Mouse (Mus musculus) lung, postnatal 0 days (tissue): ENCODE results near the gene Fermt2. TPM values are rescaled to one million over a fixed set of nuclear protein-coding genes. Genes with fewer than 3 reads are reported as not detected.

Source experiments
- ATAC-seq: fragments of 200-750 bp; cut with Nextera tagmentation; 2 replicates; pipeline ENCODE4 v1.8.0; 2017; ENCODE audit warnings: moderate library complexity
- DNase-seq: peaks from one replicate; pipeline ENCODE4 v3.0.0-alpha.2; 2016; ENCODE audit warnings: low spot score
- H3K27ac ChIP-seq: fragments of 300-500 bp; sonication (generic); 2 replicates; pipeline ENCODE4 v1.5.1; 2014; ENCODE audit warnings: antibody characterized with exemption, mild to moderate bottlenecking, low read length, mixed read lengths
- H3K27me3 ChIP-seq: fragments of 300-500 bp; sonication (generic); replicated peaks from 2 replicates; pipeline ENCODE4 v1.6.1; 2014; ENCODE audit warnings: low read length, mixed read lengths; ENCODE audit not compliant: insufficient read depth
- H3K36me3 ChIP-seq: fragments of 300-500 bp; sonication (generic); 2 replicates; pipeline ENCODE4 v1.6.1; 2014; ENCODE audit warnings: low read length, mixed read lengths; ENCODE audit not compliant: insufficient read depth
- H3K4me1 ChIP-seq: fragments of 300-500 bp; sonication (generic); 2 replicates; pipeline ENCODE4 v1.6.1; 2014; ENCODE audit warnings: antibody characterized with exemption, low read depth, low read length, mixed read lengths; ENCODE audit not compliant: insufficient read depth
- H3K4me2 ChIP-seq: fragments of 300-500 bp; sonication (generic); replicated peaks from 2 replicates; pipeline ENCODE4 v1.6.1; 2014; ENCODE audit warnings: low read depth, mild to moderate bottlenecking, low read length, moderate library complexity, mixed read lengths
- H3K4me3 ChIP-seq: fragments of 300-500 bp; sonication (generic); 2 replicates; pipeline ENCODE4 v1.5.1; 2014; ENCODE audit warnings: low read depth, low read length
- H3K9ac ChIP-seq: fragments of 300-500 bp; sonication (generic); replicated peaks from 2 replicates; pipeline ENCODE4 v1.6.1; 2014; ENCODE audit warnings: low read depth, mild to moderate bottlenecking
- H3K9me3 ChIP-seq: fragments of 300-500 bp; sonication (generic); 2 replicates; pipeline ENCODE4 v1.6.1; 2016; ENCODE audit warnings: low read length, mixed read lengths
- CTCF ChIP-seq: IDR thresholded peaks from 2 replicates; pipeline ENCODE4 v1.5.1; 2016; ENCODE audit warnings: antibody characterized with exemption, mild to moderate bottlenecking
- EP300 ChIP-seq: IDR thresholded peaks from 2 replicates; pipeline ENCODE4 v1.6.1; 2016; ENCODE audit warnings: antibody characterized with exemption, mild to moderate bottlenecking, control low read depth
- WGBS: fragments of 180-500 bp; shearing (Covaris S2); extraction: QIAGEN DNeasy Blood & Tissue Kit; methylation state at CpG from one replicate; pipeline ENCODE4 v1.1.7; 2014; 5-methylcytosine and 5-hydroxymethylcytosine counted together
- polyA plus RNA-seq: library from polyadenylated mRNA; unstranded; fragments of >200 nt; fragmentation: Nextera tagmentation; extraction: Ambion mirVana; gene quantifications from 2 replicates; pipeline ENCODE4 v1.2.1, GENCODE M21; 2015

Gene Fermt2
- polyA plus RNA-seq, 1 experiment from 2014 or later: 362 TPM

DNA sequence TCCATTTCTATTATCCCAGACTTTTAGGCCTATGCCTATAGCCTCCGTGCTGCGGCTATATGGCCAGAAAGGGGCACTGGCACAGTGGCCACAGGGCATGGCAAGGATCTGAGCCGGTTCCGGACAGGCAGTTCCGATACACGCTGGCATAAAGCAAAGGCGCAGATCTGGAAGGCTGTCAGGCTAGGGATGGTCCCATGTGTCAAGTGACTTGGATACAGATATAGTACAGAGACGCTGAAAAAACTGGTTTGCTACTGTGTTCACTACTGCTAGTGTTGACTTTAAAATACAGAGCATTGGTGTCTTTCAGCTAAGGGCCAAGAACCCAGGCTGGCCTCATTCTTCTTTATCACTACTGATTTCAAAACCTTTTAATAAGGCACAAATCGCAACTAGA lies 72.9 kb downstream of the Fermt2 start:
- peak overlapping the region; percentile 78 for H3K27ac ChIP-seq
- peaks cover 19% of the 10 kb centered on the region for H3K36me3 ChIP-seq

DNA sequence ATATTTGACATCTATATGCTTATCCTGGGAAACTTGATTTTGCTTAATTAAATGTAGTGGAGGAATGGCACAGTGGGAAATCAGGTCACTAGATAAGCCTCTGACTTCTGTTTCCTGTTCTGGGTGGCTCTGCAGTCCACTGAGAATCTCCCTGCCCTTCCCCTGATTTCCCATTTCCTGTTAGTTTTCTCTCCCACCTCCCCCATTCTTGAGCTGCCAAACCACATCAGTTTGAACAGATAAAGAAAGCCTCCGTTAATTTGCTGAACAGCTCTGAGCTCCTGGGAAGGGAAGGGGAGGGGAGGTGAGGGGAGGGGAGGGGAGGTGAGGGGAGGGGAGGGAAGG lies 73.4 kb downstream of the Fermt2 start:
- Histone ChIP-seq H3K9me3 (no peaks in the 10 kb centered on the region), H3K4me2 (no peak overlapping the region), H3K9ac (no peak overlapping the region), H3K27me3 (no peaks in the 10 kb centered on the region), H3K4me3 (no peak overlapping the region), H3K4me1 (peaks cover 18% of the 10 kb centered on the region), H3K36me3 (peaks cover 14% of the 10 kb centered on the region), H3K27ac (peak overlapping the region; percentile 73)
- 14% methylated on average over 1 of the region's 1 CpGs for WGBS
- DNase-seq: peak; percentile 76
- TF ChIP-seq CTCF (no peak), EP300 (no peak)
- peak; percentile 23 for ATAC-seq

More for the DNA sequence above, 72.9 kb downstream of the Fermt2 start:
- no peaks in the 10 kb centered on the region for H3K9me3 ChIP-seq
- H3K4me3 ChIP-seq: no peak overlapping the region
- H3K27me3 ChIP-seq: no peaks in the 10 kb centered on the region
- DNase-seq (no peak), ATAC-seq (no peak)
- H3K4me1 ChIP-seq: peaks cover 18% of the 10 kb centered on the region
- no peak for TF ChIP-seq EP300
- no peak for TF ChIP-seq CTCF
- no peak overlapping the region for H3K9ac ChIP-seq
- H3K4me2 ChIP-seq: no peak overlapping the region
- 78% methylated on average over 9 of the region's 9 CpGs for WGBS

DNA sequence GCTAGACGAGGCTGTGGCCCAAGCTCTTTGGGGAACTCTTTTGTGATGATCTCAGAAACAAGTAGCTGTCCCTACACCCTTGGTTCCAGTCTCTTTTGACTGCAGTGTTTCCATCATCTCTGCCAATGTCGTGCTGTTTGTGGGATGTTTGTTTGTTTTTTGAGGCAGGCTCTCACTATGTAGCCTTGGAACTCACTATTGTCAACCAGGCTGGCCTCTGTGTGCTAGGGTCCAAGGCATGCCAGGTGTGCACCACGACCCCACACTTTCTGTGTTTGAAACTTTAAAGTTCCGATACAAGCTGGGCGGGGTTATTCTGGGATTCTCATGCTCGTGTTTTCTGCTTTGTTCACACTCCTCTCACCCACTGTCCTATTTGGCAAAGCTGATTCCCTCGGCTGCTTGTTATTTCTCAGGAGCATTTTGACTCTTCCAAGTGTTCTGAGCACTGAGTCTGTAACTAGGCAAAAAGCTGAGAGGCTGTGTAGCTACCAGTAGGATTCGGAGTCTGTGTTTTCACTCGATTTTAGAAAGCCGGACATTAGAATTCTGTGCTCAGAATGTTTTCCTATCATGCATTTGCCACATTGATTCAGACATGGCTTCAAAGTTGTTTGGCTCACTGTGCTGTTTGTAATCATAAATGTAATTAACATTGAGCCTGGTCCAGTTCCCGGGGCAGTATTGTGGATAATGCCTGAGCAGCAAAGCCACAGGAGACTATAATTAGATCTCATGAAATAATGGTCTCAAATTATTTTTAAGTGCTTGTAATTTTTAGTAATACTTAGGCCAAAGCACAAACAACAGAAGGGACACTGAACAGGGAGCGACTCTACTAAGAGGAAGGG lies 74.0 kb downstream of the Fermt2 start:
- DNase-seq (no peak), ATAC-seq (no peak)

DNA sequence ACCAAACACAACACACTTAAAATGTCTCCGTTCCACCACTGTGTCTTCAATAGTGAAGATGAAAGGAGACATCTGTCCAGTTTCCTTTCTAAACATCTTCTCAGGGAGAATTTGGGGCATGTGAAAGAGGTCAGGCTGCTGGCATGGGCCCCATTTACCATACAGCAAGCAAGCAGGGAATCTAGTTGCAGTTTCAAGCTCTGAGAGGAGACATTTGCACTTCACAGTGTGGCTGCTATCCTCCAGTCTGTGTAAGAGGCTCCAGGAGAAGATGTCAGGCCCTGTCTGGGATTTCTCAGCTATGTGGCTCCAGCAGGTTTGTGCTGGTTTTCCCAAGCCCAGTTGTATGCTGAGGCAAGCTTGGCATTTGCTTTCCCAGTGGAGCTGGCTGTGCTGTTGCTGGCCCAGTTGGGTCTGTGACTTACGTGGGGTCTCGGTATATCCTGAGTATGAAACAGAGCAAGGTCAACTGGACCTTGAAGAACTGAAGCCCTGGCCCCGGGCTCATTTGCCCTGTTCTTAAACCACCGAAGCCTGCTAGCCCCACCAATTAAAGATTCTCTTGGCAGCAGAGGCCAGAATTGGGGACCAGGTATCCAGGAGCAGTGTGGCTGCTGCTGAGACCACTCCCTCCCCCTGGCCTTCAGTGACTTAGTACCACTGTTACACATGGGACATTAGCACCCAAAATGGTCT lies 76.2 kb downstream of the Fermt2 start:
- Histone ChIP-seq H3K9me3 (no peaks in the 10 kb centered on the region), H3K4me1 (peaks cover 18% of the 10 kb centered on the region), H3K36me3 (no peaks in the 10 kb centered on the region), H3K4me3 (no peak overlapping the region), H3K27ac (peak overlapping the region; percentile 82), H3K27me3 (no peaks in the 10 kb centered on the region), H3K4me2 (no peak overlapping the region), H3K9ac (no peak overlapping the region)
- ATAC-seq (peak; percentile 58), DNase-seq (peak; percentile 84)
- WGBS: 53% methylated on average over 5 of the region's 5 CpGs
- TF ChIP-seq EP300: peak; percentile 70
- no peak for TF ChIP-seq CTCF

More for the DNA sequence above, 74.0 kb downstream of the Fermt2 start:
- peaks cover 9% of the 10 kb centered on the region for H3K36me3 ChIP-seq
- peak overlapping the region; percentile 73 for H3K27ac ChIP-seq
- no peak overlapping the region for H3K4me2 ChIP-seq
- H3K27me3 ChIP-seq: no peaks in the 10 kb centered on the region
- H3K4me1 ChIP-seq: peaks cover 18% of the 10 kb centered on the region
- TF ChIP-seq CTCF (no peak), EP300 (no peak)
- 50% methylated on average over 12 of the region's 12 CpGs for WGBS
- no peak overlapping the region for H3K9ac ChIP-seq
- H3K9me3 ChIP-seq: no peaks in the 10 kb centered on the region
- H3K4me3 ChIP-seq: no peak overlapping the region

DNA sequence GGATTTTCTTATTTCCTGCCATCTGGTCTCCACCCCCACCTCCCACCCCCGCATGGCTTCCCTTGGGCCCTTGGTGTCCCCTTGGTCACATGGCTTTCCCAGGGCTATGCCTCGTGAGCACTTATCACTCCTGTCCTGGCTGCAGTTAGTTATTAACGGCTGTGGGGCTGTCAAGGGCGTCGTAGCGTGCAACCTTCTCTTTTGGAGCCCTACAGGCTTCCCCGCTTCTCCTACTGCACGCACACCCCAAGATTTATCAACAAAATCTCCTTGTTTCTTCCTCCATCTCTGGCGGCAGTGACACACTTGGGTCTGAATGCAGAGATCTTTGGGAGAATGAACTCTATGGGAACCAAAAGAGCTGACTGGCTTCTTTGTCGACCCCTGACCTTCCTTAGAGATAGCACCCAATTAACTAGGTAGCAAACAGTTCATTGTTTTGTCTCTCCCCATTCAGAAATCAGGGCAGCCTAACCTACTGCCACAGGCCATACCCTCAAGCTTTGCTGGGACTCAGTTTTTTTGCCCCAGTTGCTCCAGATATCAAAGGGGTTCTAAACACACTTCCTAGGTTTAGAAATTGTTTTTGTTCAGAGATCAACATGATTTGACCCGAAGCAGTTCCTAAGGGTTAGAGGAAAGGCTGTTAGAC lies 76.9 kb downstream of the Fermt2 start:
- no peaks in the 10 kb centered on the region for H3K27me3 ChIP-seq
- 10% methylated on average over 11 of the region's 11 CpGs for WGBS
- no peak overlapping the region for H3K4me3 ChIP-seq
- TF ChIP-seq CTCF (no peak), EP300 (no peak)
- H3K4me2 ChIP-seq: no peak overlapping the region
- no peak overlapping the region for H3K9ac ChIP-seq
- H3K4me1 ChIP-seq: peaks cover 18% of the 10 kb centered on the region
- H3K27ac ChIP-seq: peak overlapping the region; percentile 82
- DNase-seq (peak; percentile 56), ATAC-seq (peak; percentile 40)
- H3K36me3 ChIP-seq: no peaks in the 10 kb centered on the region
- H3K9me3 ChIP-seq: no peaks in the 10 kb centered on the region

DNA sequence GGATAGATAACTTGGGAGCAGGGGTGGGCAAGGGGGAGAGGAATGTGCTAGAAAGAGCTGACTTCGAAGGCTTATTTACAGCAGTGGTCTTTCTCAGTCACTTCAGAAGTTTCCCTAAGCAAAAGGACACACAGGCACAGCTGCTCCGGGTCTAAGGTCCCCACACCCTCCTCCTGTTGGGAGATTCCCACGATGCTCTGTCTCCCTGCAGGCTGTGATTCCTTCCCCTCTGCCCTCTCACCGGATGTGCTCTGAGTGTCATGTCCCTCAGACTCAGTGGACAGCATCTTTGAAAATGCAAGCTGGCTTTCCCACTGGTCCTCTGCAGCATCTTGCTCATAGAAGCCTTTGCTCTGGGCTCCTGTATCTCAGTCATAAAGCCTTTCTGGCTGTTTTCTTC lies 77.8 kb downstream of the Fermt2 start:
- ATAC-seq: peak; percentile 60
- H3K4me1 ChIP-seq: peaks cover 19% of the 10 kb centered on the region

More for the DNA sequence above, 77.8 kb downstream of the Fermt2 start:
- Histone ChIP-seq H3K9me3 (no peaks in the 10 kb centered on the region), H3K4me3 (no peak overlapping the region), H3K36me3 (no peaks in the 10 kb centered on the region), H3K27ac (peak overlapping the region; percentile 82), H3K27me3 (no peaks in the 10 kb centered on the region), H3K4me2 (no peak overlapping the region), H3K9ac (no peak overlapping the region)
- WGBS: 32% methylated on average over 4 of the region's 4 CpGs
- peak; percentile 73 for DNase-seq
- no peak for TF ChIP-seq CTCF
- peak; percentile 41; the same call in 1 of the 2 replicates for TF ChIP-seq EP300
